Mouse (Mus musculus) Patski (cell line): ENCODE measurements at regions not wholly inside any gene's neighbourhood (a gene's known extent, or its start where the extent isn't known, plus 50 kb on each side); places are given as distances from the start of the nearest gene placed in this dataset.
"Not testable (repeated sequence)": the region's sequence is repeated elsewhere in the genome, so short reads cannot be mapped to it uniquely, and the experiment has no call there.

ENCODE experiments used
- ATAC-seq: fragments of 100-300 bp; one replicate; pipeline ENCODE4 v1.8.0; 2021
- CTCF ChIA-PET: fragments of 350-600 bp; sonication (Branson Sonifier 250); formaldehyde crosslinking; loops from one replicate; lab custom pipeline; 2022; ENCODE audit warnings: inconsistent platforms; lab: Charles Lee
- POLR2A ChIA-PET: fragments of 350-600 bp; sonication (Branson Sonifier 250); formaldehyde crosslinking; loops from one replicate; lab custom pipeline; 2022; ENCODE audit warnings: antibody characterized with exemption, inconsistent platforms; lab: Charles Lee
- DNase-seq: peaks from one replicate; pipeline ENCODE4 v3.0.0-alpha.2; 2011; ENCODE audit warnings: low read depth, low spot score
- H3K27me3 ChIP-seq: fragments of 371-371 bp; one replicate; pipeline ENCODE4 v1.5.1; 2021
- CTCF ChIP-seq: fragments of 100-300 bp; IDR thresholded peaks from one replicate; pipeline ENCODE4 v1.5.1; 2021
- in situ Hi-C: fragments of 300-500 bp; cut with MboI; formaldehyde crosslinking; loops from 3 replicates; pipeline ENCODE4 v1.11.1; 2018; ENCODE audit warnings: low pct_unique_long_range_greater_than_20kb, mixed read lengths

GRCm38 (mm10) chr14:18463230-18463873 is 131.7 kb upstream of the Ube2e1 start:
- H3K27me3 ChIP-seq, result no peaks in the 10 kb centered on the region
- ChIA-PET POLR2A (no interaction called here), CTCF (interaction anchor here (1.0 to 1.4 kb wide), 4 partner anchors 10 to 47 kb away, joined by 3 to 7 read pairs (median 4); no protein-coding TSS in a partner anchor)
- no peak for TF ChIP-seq CTCF
- in situ Hi-C loops, result no loop called here
- DNase-seq (no peak), ATAC-seq (no peak)

- DNase-seq (peak; percentile 86), ATAC-seq (peak; percentile 99)
- in situ Hi-C loops, result no loop called here
- no peak for TF ChIP-seq CTCF
- H3K27me3 ChIP-seq, result no peaks in the 10 kb centered on the region
- ChIA-PET POLR2A (interaction anchor here (1.1 kb wide), 1 partner anchor 11 kb away, joined by 3 read pairs; no protein-coding TSS in a partner anchor), CTCF (interaction anchor here (1.0 to 1.5 kb wide), 5 partner anchors 8 to 48 kb away, joined by 3 to 7 read pairs (median 4); no protein-coding TSS in a partner anchor)
Measured at GRCm38 (mm10) chr14:18462381-18462780, 130.7 kb upstream of the Ube2e1 start.

GRCm38 (mm10) chr14:18448666-18449065 is 117.0 kb upstream of the Ube2e1 start:
- DNase-seq (no peak), ATAC-seq (no peak)
- ChIA-PET CTCF (interaction anchor here (1.0 kb wide), 1 partner anchor 14 kb away, joined by 4 read pairs; no protein-coding TSS in a partner anchor), POLR2A (no interaction called here)
- in situ Hi-C loops, result no loop called here
- no peak for TF ChIP-seq CTCF
- H3K27me3 ChIP-seq, result no peaks in the 10 kb centered on the region

GRCm38 (mm10) chr14:18444492-18444891 is 112.8 kb upstream of the Ube2e1 start:
- in situ Hi-C loops, result no loop called here
- no peaks in the 10 kb centered on the region for H3K27me3 ChIP-seq
- DNase-seq (no peak), ATAC-seq (peak; percentile 17)
- TF ChIP-seq CTCF, result no peak
- ChIA-PET CTCF (interaction anchor here (1.2 to 1.3 kb wide), 2 partner anchors 11 to 18 kb away, joined by 3 to 4 read pairs; no protein-coding TSS in a partner anchor), POLR2A (no interaction called here)

GRCm38 (mm10) chr14:18428968-18429367 is 97.3 kb upstream of the Ube2e1 start:
- ATAC-seq, CTCF ChIA-PET, DNase-seq, in situ Hi-C loops, POLR2A ChIA-PET, H3K27me3 ChIP-seq: not testable (repeated sequence)

- ATAC-seq, result no peak
- in situ Hi-C loops, result no loop called here
- no peak for TF ChIP-seq CTCF
- DNase-seq, result no peak
- POLR2A ChIA-PET, result no interaction called here
- no peaks in the 10 kb centered on the region for H3K27me3 ChIP-seq
- CTCF ChIA-PET, result interaction anchor here (1.1 kb wide), 1 partner anchor 19 kb away, joined by 3 read pairs; no protein-coding TSS in a partner anchor
Measured at GRCm38 (mm10) chr14:18425887-18426286, 94.2 kb upstream of the Ube2e1 start.

GRCm38 (mm10) chr14:18416839-18417238 is 85.2 kb upstream of the Ube2e1 start:
- TF ChIP-seq CTCF, result no peak
- DNase-seq, result no peak
- CTCF ChIA-PET, result interaction anchor here (1.1 kb wide), 1 partner anchor 30 kb away, joined by 3 read pairs; no protein-coding TSS in a partner anchor

GRCm38 (mm10) chr14:18416319-18416718 is 84.7 kb upstream of the Ube2e1 start:
- TF ChIP-seq CTCF, result no peak
- ChIA-PET CTCF (no interaction called here), POLR2A (no interaction called here)
- no peaks in the 10 kb centered on the region for H3K27me3 ChIP-seq
- in situ Hi-C loops, result no loop called here
- DNase-seq (no peak), ATAC-seq (no peak)

More at GRCm38 (mm10) chr14:18416839-18417238, 85.2 kb upstream of the Ube2e1 start:
- POLR2A ChIA-PET, result no interaction called here
- H3K27me3 ChIP-seq, result no peaks in the 10 kb centered on the region
- in situ Hi-C loops, result no loop called here
- no peak for ATAC-seq

- in situ Hi-C loops, result loop anchor here (25.0 kb wide), 1 partner anchor 613 kb away; no protein-coding TSS in a partner anchor
- ChIA-PET CTCF (no interaction called here), POLR2A (no interaction called here)
Measured at GRCm38 (mm10) chr14:18398953-18399352, 67.3 kb upstream of the Ube2e1 start.

GRCm38 (mm10) chr14:18396206-18396764 is 64.6 kb upstream of the Ube2e1 start:
- DNase-seq (no peak), ATAC-seq (no peak)
- CTCF ChIA-PET, result interaction anchor here (0.9 kb wide), 1 partner anchor 19 kb away, joined by 3 read pairs; no protein-coding TSS in a partner anchor
- in situ Hi-C loops, result loop anchor here (25.0 kb wide), 1 partner anchor 616 kb away; no protein-coding TSS in a partner anchor
- POLR2A ChIA-PET, result no interaction called here
- no peaks in the 10 kb centered on the region for H3K27me3 ChIP-seq
- no peak for TF ChIP-seq CTCF

More at GRCm38 (mm10) chr14:18398953-18399352, 67.3 kb upstream of the Ube2e1 start:
- no peaks in the 10 kb centered on the region for H3K27me3 ChIP-seq
- ATAC-seq (no peak), DNase-seq (no peak)
- TF ChIP-seq CTCF, result no peak
